Mouse (Mus musculus) ovary, adult 2 months (tissue): ENCODE results near the gene Sebox. TPM values are rescaled to one million over a fixed set of nuclear protein-coding genes. Genes with fewer than 3 reads are reported as not detected.

ENCODE experiments used
- polyA plus RNA-seq: library from polyadenylated mRNA; depleted of rRNA; stranded (reverse); fragments of >200 nt; gene quantifications from 2 replicates; pipeline ENCODE4 v1.2.3, GENCODE M21; 2012; rRNA removed

Gene Sebox
- polyA plus RNA-seq: 1.8 and 2.2 TPM in 2 replicates

DNA sequence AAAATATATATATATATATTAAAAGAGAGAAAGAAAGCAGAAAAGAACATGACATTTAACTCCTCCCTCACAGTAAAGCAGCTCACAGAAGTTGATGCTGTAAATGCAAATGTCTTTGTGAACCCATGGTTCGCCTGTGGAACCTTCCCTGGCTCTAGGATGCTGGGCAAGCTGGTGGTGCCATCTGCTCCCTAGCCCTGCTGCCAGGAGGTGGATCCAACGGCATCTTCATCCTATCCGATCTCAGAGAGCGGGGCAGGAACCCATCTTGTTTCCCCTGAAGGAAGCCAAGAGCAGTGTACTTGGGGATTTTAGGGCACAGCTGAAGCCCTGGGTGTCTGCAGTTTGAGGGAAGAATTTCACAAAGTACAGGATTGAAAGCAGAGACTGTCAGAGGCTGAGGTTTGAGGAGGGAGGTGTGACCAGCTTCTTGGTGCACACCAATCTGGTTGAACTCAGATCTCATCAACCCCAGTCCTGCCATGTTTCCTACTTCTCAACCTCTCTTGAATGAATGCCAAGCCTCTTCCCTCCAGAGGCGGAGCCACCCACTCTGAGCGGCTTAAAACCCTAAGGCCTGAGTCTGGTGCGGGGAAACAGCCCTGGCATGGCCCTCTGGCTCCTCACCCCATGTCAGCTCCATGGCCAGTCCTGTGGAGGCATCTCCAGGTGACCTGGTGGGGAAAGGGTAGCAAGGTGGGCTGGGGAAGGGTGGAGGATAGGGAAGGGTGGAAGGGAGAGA lies at the start of gene Sebox:
TSS of gene Sebox (plus strand) at position 539 of the 742 bp plus-strand sequence.

DNA sequence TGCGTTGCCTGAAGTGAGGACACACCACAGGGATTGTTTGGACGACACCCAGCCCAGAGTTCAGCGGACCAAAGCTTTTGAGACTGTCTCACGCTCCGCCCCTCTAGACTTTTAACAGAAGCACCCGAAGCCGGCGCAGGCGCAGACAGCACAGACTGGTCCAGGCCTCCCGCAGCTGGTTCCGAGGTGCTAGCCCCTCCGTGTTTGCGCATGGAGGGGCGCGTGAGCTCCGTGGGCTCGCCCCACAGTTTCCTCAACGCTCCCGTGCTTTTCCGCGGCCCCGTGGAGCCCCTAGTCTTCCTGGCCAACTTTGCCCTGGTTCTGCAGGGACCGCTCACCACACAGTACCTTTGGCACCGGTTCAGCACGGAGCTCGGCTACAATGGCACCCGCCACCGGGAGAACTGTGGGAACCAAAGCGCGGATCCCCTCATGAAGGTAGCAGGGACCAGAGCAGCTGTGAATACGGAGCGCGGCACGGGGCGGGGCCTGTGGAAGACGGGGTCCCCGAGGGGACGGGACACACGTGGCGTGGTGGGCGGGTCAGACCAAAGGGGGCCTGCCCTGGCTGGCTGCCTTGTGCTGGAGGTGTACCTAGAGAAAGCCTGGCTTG lies 37.6 kb upstream of the Sebox start, which contains the start of gene Slc46a1:
TSS of gene Slc46a1 (plus strand) at position 130 of the 613 bp plus-strand sequence.

DNA sequence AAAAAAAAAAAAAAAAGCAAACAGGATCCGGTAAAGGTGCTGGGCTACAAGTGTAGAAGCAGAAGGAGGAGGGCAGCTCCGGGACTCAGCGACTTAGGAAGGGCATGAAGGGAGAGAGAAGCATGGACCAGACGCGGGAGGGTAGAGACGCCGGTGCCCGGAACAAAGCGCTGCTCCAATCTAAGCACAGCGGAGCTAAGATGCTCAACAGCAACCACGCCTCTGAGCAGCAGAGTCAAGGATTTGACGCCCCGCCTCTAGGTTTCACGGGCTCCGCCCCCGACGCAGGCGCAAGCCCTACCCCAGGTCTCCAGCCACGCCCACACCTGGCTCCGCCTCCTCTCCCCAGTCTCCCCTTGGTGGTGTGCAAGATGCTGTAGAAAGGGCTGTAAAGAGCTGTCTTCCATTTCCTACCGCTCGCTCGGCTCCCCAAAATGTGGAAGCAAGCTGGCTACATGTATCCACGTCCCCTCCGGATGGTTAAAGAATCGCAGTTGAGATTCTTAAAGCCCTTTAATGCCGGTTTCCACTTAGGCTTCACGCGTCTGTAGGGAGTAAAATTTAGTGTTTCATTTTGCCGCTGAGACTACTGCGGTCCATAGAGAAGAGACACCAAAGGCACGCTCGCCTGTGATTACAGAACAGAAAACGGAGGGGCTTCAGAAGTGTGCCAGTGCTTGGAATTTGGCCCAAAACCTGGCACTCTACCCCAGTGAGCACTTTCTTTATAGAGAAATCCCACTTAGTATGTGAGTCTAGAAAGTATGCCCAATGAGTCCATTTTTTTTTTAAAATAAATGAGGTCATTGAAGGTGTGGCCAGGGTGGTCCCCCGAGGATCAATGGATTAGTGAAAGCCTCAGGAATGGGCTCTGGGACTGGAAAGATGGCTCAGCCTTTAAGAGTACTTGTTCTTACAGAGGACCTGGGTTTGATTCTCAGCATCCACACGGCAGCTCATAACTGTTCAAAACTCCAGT lies 5.4 kb upstream of the Sebox start, which contains the start of gene Sarm1:
TSS of gene Sarm1 (minus strand) at position 211 of the 979 bp plus-strand sequence.

DNA sequence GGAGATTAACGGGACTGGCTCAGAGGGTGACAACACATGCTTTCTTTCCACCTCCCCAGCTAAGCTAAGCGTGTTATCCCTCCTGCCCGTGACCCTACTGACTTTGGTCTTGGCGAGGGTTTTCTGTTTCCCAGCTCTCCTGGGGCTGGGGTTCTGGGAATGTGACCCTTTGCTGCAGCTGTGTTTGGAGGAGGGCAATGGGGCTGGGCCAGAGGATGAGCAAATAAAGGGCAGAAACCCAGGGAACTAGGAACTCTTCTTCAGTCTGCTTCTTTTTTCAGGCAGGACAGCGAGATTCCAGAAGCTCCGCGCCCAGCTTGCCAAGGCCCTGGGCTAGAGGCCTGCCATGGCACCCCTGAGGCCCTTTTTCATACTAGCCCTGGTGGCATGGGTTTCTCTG lies 4.2 kb upstream of the Sebox start, which contains the start of gene Vtn:
TSS of gene Vtn (plus strand) at position 88 of the 400 bp plus-strand sequence.

DNA sequence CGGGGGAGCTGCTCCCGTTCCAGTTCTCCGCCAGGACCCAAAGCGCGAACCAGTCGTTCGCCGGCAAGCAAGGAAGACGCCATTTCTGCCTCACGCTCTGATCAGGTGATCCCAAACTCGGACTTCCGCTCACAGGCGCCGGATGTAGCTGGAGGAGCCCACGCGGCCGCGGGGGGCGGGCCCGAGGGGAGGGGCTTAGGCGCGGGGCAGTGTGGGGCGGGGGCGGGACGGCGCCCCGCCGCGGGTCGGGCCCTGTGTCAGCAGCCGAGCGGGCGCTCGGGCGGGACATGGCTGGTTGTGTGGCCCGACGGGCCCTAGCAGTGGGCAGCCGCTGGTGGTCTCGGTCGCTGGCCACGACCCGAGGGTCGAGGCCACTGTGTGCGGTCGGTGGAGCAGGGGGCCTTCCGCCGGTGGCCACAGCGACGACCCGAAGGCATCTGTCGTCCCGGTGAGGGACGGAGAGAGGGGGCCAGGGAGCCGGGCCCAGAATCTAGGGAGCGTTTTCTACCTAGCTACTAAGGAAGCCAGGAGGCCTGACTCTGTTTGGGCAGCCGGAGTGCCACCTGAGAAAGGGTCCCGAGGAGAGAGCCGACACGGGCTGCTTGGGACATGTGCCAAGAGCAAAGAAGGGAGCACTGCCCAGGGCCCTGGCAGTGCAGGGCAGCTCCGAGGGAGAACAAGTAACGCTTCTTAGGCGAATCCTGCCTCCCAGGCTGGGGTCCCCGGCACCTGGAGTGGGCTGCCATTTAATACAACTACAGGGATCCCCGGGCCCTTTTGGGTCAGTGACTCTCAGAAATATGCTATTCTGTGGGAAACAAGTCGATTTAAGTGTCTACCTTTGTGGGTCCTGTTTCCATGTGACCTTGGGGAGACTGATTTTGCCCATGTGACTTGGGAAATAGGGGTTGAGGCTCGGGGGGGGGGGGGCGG lies 9.0 kb downstream of the Sebox start, which contains the start of the genes Tmem199 and Poldip2:
TSS of gene Tmem199 (minus strand) at position 148 of the 933 bp plus-strand sequence.
TSS of gene Poldip2 (plus strand) at position 169 of the 933 bp plus-strand sequence.

DNA sequence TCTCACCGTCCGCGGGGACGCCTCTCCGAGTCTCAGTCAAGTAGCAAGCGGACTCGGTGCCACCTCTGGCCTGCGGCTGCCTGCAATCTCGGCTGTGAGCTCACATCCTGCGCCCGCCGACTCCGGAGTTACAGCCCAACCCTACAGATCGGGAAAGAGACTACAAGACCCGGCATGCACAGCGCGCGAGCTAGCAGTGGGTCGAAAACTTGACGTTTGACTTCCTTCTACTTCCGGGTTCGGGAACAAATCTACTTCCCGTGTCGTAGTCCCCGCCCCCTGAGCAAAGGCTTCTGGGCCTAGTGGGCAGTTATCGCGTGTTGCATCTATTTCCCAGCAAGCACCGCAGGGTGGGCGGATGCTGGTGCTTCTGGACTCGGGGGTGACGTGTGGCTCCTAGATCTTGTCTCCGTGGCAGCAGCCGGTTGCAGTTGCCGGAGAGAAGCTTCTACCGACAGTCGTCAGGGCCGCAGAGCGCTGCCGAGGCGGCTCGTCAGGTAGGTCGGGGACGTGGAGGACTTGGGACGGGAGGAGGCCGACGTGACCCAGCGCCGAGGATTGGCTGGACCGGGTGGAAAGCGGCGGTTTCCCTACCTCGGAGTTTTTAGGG lies 32.9 kb downstream of the Sebox start, which contains the start of the genes Tnfaip1 and Ift20:
TSS of gene Tnfaip1 (minus strand) at position 253 of the 610 bp plus-strand sequence.
TSS of gene Ift20 (plus strand) at position 282 of the 610 bp plus-strand sequence.

DNA sequence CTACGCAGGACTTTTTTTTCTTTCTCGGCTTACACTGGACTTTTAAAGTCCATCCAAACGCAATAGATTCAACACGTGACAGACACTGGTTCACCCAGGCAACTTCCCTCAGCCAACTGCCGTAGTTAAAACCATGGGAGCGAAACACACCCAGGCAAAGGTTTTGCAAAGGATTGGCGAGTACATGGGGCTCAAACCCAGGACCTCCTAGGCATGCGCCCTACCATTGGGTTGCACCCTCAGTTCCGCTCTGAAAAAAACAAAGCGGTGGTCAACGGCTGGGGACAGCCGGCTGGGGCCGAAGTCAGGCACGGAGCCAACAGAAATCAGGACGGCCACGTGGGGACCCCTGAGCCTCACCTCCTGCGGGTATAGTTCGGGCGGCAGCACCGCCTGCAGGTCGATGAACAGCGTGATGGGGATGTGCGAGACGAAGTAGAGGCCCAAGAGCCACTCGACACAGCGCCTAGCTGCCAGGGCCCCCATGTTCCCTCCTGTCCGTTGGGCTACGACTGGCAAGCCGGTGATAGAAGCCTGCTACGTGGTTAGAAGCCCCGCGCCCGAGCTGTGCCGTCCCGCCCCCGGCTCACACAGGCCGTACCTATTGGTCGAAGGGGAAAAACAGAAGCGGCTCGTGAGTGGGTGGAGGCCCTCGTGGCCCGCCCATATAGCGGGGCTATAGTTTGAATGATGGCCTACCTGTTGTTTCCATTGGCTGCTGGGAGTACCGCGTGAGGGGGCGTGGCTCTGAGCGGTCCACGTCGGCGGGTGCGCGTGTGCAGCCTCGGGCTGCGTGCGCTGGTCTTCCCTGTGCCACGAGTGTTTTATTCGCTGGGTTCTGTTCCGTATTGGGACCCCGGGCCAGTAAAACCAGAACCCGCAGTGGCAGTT lies 47.2 kb downstream of the Sebox start, which contains the start of gene Tmem97:
TSS of gene Tmem97 (minus strand) at position 610 of the 891 bp plus-strand sequence.

Other genes starting within 250 kb of the Sebox start
- 88.4 and 89.1 TPM in 2 replicates for gene 2610507B11Rik, start 241.7 kb upstream of the Sebox start, polyA plus RNA-seq
- gene BC030499, start 212.6 kb upstream of the Sebox start, polyA plus RNA-seq: 0.15 and 0.23 TPM in 2 replicates
- gene Spag5, start 201.9 kb upstream of the Sebox start, polyA plus RNA-seq: 11.1 and 11.4 TPM in 2 replicates
- gene Aldoc, start 180.5 kb upstream of the Sebox start, polyA plus RNA-seq: 67.1 and 68.0 TPM in 2 replicates
- 107 and 137 TPM in 2 replicates for gene Pigs, start 175.0 kb upstream of the Sebox start, polyA plus RNA-seq
- gene Unc119, start 160.0 kb upstream of the Sebox start, polyA plus RNA-seq: 97.4 and 148 TPM in 2 replicates
- not detected in 2 replicates for gene Foxn1, start 116.9 kb upstream of the Sebox start, polyA plus RNA-seq
- gene Slc13a2, start 81.2 kb upstream of the Sebox start, polyA plus RNA-seq: 1.8 TPM in 2 replicates
- gene Slc46a1, start 37.8 kb upstream of the Sebox start, polyA plus RNA-seq: 45.6 and 45.9 TPM in 2 replicates
- 1.8 and 2.0 TPM in 2 replicates for gene Sarm1, start 5.7 kb upstream of the Sebox start, polyA plus RNA-seq
- 9.1 and 12.5 TPM in 2 replicates for gene Vtn, start 4.4 kb upstream of the Sebox start, polyA plus RNA-seq
- gene Tmem199, start 8.7 kb downstream of the Sebox start, polyA plus RNA-seq: 10.1 and 13.4 TPM in 2 replicates
- gene Poldip2, start 8.7 kb downstream of the Sebox start, polyA plus RNA-seq: 75.3 and 83.9 TPM in 2 replicates
- 42.6 and 47.1 TPM in 2 replicates for gene Tnfaip1, start 32.9 kb downstream of the Sebox start, polyA plus RNA-seq
- 115 and 119 TPM in 2 replicates for gene Ift20, start 32.9 kb downstream of the Sebox start, polyA plus RNA-seq
- gene Tmem97, start 47.3 kb downstream of the Sebox start, polyA plus RNA-seq: 26.2 and 35.9 TPM in 2 replicates
- gene Nlk, start 193.9 kb downstream of the Sebox start, polyA plus RNA-seq: 25.1 and 46.5 TPM in 2 replicates
- gene Ccnq, start 248.3 kb downstream of the Sebox start, polyA plus RNA-seq: 55.4 and 62.8 TPM in 2 replicates